Mouse (Mus musculus): ENCODE data around the gene Itgb1bp1.

The Itgb1bp1 gene

GRCm38 (mm10) chr12:21200613-21201012, 85.5 kb downstream of the Itgb1bp1 start:
- DNase-seq (ENCODE audit: low read depth, low spot score) = no peak

GRCm38 (mm10) chr12:21196420-21196819, 89.7 kb downstream of the Itgb1bp1 start:
- DNase-seq (ENCODE audit: low read depth, low spot score) = no peak

- DNase-seq (ENCODE audit: low read depth, low spot score) = no peak
Measured at GRCm38 (mm10) chr12:21195497-21195896, 90.6 kb downstream of the Itgb1bp1 start.

- no peak for DNase-seq (ENCODE audit: low read depth, low spot score)
Measured at GRCm38 (mm10) chr12:21191546-21191945, 94.5 kb downstream of the Itgb1bp1 start.
